Mouse (Mus musculus) heart, postnatal 36 days (tissue): ENCODE measurements at regions not wholly inside any gene's neighbourhood (a gene's known extent, or its start where the extent isn't known, plus 50 kb on each side); places are given as distances from the start of the nearest gene placed in this dataset.

ENCODE experiments used
- DNase-seq, 2 experiments: peaks; one replicate each; pipeline ENCODE4 v3.0.0; 2021 to 2022
- intact Hi-C: fragments of 180-260 bp; cut with DNase I; formaldehyde crosslinking; loops from one replicate; pipeline ENCODE4 v1.15.1; 2025

DNA sequence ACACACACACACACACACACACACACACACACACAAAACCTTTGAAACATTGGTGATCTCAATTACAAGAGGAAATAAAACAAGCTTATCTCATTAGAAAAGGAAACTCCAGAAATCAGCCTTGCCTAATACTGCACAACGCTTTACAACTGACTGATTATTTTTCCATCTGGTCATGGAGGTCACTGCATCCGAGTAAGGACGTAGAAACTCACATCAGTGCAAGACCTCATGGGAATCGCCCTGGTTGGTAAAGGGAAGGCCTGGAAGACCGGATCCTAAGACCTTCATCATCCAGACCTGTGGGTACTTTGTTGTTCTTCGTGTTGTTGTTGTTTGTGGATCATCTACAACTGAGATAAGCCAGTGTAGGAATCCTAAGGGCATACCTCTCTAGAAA lies 77.8 kb upstream of the Sestd1 start:
- intact Hi-C loops = no loop called here
- DNase-seq = no peak

DNA sequence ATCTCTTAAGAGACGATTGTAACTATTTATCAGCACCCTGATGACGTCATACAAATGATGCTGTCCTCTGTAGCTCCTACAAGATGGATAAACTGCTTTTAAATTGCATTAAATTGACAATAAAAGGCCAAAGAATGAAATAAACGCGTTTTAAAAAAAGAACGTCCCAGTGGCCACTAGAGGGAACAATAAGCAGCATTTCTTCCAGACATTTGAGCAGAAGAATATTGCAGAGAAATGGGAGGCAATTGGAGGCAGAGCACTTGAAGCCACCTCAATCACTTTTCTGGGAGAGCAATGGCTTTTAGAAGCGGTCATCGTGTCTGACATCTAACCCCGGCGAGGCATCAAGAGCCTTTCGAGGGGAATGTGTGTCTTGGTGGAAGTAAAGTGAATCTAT lies 76.4 kb upstream of the Sestd1 start:
- intact Hi-C loops = loop anchor here (2.0 kb wide), 1 partner anchor 352 kb away; no protein-coding TSS in a partner anchor
- no peak for DNase-seq

DNA sequence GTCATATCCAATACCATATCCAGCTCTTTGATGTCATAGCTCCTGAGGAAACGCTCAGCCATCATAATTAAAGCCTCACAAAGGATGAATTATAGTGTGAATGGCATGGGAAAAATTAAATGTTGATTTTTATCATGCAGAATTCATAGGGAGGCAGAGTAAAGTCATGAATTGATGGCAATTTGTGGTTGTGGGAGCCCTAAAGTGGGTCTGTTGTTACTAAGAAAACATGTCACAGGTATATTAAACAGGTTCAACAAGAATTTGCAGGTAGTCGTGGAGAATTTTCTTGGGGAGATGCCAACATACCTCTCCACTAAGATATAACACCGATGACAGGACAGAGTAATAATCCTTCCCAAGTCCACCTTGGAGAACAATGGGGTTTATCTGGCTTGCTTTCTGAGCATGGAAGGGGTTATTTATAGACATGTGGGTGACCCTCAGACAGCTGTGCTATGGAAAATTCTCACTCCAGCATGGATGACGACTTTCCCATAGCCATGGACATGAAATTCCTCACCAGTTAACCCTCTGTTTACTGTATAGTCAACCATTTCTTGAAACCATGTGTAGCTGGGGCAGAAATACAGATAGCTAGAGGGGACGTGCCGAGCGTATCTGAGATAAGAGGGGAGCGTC lies 71.7 kb upstream of the Sestd1 start:
- DNase-seq = no peak
- intact Hi-C loops = no loop called here

DNA sequence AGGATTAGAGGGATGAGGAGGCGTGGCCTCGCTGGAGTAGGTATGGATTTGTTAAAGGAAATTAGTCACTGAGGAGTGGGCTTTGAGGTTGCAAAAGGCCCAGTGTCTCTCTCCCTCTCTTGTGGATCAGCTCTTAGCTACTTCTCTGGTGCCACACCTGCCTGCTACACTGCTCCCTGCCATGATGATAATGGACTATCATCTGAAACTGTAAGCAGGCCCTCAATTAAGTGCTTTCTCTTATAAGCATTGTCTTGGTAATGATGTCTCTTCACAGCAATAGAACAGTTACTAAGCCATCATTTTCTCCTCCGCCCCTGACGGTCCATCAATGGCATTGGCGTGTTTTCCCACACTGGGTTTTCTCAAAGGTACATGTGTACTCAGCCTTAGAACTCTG lies 66.6 kb upstream of the Sestd1 start:
- no peak for DNase-seq
- intact Hi-C loops = no loop called here

DNA sequence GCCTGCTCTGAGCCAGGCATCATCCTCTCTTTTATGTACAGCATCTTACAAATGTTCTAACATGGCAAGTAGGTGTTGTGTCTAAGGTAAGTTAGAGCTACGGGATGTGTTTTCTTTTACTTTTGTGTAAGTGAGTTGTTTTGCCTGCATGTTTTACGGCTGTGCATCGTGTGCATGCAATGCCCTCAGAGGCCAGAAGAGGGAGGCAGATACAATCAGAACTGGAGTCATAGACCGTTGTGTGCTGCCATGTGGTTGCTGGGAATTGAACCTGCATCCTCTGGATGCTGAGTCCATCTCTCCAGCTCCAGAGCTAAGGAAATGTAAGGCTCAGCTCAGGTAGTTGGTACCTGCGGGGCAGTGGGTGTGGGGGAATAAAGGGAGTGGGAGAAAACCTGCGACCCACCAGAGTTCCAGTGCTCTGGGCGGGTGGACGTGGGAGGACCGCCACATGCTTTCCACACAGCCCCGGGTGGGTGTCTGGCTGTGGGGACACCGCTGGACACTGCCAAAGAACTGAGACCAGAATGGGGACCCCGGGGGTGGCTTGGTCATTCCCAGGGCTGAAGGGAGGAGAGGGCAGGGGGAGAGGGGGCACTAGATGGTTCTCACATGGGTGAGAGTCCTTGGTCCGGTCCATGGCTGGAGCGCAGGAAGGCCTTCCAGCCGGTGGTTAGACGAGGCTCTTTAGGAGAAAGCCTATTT lies 63.5 kb upstream of the Sestd1 start:
- no peak for DNase-seq
- intact Hi-C loops = loop anchor here (2.0 to 5.0 kb wide), 3 partner anchors 82 to 373 kb away; no protein-coding TSS in a partner anchor

DNA sequence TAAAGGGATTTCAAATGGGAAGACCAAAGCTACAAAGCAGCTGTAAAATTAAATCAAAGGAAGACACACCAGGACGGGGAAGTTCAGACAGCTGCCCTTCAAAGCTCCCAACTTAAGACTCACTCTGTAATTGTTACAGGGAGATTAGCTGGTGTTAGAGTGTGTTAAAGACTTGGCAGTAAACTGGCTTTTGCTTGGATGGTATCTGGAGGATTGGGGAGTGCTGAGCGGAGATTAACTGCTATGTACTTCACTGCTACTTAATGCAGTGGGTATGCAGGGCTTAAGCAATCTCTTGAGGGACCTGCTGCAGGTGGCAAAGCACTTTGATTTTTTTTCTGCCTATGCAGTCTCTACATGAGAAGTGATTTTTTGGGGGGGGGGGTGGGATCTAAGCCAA lies 62.0 kb upstream of the Sestd1 start:
- intact Hi-C loops = loop anchor here (1.0 to 5.0 kb wide), 5 partner anchors 33 to 372 kb away; no protein-coding TSS in a partner anchor
- peak in 1 of 2 experiments; percentile 8 for DNase-seq

DNA sequence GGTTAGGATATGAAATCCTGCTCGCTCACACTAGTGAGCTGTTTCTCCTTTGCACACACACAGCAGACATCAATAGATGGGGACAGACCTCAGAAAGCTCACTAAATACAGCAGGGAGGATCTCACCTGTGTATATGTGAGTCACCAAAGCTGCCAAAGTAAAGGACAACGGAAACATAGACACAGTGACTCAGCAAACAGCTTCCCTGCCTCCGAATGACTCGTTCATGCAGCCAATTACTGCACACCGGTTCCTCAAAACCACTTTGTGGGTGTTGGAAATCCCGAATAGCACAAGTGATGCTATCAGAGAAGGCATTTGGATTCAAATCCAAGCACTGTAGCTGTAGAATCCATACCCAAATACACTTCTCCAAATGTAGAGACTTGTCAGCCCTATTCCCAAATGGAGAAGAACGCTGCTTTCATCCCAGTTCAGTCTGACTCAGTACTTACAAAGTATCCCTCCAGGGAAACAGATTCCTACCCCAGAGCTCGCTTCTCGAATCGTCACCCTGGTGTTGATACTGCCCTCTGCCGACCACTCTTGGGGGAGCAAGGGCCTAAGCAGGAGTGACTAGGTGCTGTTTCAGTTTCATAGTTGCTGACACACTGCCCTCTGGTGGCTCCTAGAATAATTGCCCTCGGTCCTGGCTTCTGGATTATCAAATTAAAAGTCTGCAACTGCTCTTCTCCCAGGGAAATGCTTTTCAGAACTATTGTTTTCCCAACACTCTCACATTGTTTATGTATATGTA lies 61.4 kb upstream of the Sestd1 start:
- peak; percentile 94 to 97 for DNase-seq
- intact Hi-C loops = loop anchor here (1.0 to 5.0 kb wide), 5 partner anchors 32 to 371 kb away; no protein-coding TSS in a partner anchor

DNA sequence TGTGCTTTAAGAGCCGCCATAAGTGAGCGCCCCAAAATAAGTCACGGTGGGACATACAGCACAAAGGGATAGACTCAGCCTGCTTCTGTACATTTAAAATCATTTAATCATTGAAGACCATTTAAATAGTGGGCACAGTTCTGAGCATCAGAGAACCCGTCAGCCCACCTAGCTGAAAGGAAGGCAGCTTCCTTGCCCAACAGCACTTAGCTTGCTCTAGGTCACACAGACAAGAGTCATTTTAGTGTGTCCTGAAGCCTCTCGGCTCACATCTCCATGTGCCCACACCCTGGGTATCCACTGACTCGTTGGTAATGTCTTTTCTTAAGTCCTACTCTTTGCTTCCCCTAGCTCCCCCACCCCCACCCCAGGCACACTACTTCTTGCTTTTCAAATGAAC lies 59.7 kb upstream of the Sestd1 start:
- DNase-seq = no peak
- intact Hi-C loops = loop anchor here (5.0 kb wide), 1 partner anchor 78 kb away; no protein-coding TSS in a partner anchor

DNA sequence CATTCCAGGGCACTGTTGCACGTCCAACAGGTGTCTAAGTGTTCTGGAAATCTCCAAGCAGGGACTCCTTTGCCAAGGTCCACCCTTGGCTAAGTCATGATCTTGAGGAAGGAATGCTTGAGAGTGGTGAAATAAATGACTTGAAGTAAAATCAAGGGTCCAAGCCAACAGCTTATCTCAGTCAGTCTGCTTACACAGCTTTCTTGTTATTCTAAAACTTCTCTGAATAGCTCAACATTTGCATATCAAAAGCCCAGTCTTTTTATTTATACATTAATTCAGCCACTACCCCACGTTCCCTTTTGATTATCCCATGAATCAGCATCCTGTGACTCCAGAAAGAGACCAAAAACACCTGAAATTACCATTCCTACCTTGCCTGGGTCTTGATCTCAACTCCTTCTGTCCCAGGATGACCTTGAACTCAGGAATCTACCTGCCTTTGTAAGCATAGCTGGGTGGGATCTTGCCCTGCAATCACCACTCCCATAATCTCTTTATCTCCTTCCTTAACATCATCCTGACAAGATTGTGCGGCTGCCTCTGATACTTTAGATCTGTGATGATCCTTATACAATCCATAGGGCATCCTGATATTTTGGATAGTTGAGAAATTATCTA lies 57.5 kb upstream of the Sestd1 start:
- intact Hi-C loops = no loop called here
- DNase-seq = no peak

DNA sequence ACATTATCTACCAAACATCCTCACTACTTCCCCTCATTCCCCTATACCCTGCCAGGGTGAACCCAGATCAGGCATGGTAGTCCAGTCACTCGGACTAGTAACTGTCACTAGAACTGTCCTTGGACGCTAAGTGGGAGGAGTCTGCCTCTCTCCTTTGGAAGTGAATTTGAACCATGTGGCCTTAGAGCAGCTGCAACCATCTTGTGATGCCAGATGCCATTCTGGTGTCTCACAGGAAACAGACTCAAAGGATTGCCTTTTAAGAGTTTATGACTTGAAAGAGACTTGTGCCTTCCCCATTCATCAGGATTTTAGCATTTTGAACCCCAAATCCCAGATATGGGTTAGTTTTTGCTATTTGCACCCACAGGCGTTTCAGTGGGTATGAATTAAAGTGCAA lies 56.9 kb upstream of the Sestd1 start:
- no peak for DNase-seq
- intact Hi-C loops = no loop called here

DNA sequence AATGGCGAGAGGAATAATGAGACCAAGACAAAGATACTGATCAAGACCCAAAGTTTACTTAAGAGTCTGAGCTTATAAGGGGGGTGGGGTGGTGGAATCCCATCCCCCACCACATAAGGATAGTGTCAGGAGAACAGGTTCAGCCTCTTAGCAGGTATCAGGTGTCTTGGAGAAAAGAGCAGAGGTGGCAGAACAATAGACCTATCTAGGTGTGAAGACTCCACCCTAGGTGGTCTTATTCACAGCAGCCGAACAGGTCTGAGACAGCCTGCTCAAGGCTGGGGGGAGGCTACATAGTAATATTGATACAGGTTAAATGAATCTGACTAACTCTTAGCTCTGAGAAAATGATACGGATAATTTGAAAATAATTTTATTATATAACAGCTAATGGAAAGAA lies 56.4 kb upstream of the Sestd1 start:
- DNase-seq = no peak
- intact Hi-C loops = no loop called here

DNA sequence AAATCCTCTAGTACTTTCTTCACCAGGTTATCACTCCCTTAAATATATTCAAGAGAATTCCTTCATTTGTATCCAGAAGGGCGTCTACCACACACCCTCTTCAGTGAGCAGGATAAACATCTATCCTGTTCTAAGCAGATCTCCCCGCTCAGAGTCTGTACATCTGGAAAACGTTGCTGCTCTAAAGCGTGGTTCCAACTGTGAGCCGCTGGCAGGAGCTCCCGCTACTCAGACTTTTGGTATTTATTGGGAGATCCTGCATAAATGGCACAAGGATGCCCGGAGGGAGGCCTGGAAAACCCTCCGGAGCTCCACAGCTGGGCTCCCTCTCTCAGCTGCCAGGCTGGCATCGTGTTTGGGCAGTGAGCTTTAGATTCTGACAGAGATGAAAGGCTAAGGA lies 54.3 kb upstream of the Sestd1 start:
- no peak for DNase-seq
- intact Hi-C loops = no loop called here

DNA sequence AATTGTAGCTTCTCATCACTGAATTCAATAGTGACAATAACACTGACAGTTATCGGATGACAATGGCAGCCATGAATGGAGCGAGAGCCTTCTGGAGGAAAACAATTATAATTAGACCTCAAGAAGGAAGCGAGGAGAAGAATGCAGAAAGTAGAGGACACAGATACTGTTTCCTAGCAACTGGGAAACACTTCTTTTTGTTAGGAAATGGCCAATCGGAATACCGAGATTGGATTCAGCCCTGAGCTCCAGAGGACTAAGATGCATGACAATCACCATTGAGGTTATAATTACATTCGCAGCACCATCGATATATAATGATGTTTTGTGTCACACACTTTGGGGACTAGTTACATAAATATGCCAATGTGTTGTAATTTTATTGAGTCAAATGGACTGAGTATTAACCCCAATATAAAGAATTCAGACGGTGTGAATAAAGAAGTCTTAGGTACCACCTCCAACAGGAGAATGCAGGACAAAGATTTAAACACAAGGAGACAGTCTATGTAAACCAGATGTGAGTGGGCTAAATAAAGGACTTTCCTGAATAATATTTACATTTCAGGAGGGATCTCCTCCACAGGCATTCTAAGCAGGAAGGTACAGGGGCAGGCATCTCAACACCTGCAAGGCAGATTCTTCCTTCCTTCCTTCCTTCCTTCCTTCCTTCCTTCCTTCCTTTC lies 53.1 kb upstream of the Sestd1 start:
- DNase-seq = no peak
- intact Hi-C loops = no loop called here
